Mouse (Mus musculus) Patski (cell line): ENCODE measurements around the gene Ust. TPM values are rescaled to one million over a fixed set of nuclear protein-coding genes. Genes with fewer than 3 reads are reported as not detected.

Experiments
- ATAC-seq: fragments of 100-300 bp; one replicate; pipeline ENCODE4 v1.8.0; 2021
- CTCF ChIA-PET: fragments of 350-600 bp; sonication (Branson Sonifier 250); formaldehyde crosslinking; loops from one replicate; lab custom pipeline; 2022; ENCODE audit warnings: inconsistent platforms; lab: Charles Lee
- POLR2A ChIA-PET: fragments of 350-600 bp; sonication (Branson Sonifier 250); formaldehyde crosslinking; loops from one replicate; lab custom pipeline; 2022; ENCODE audit warnings: antibody characterized with exemption, inconsistent platforms; lab: Charles Lee
- DNase-seq: peaks from one replicate; pipeline ENCODE4 v3.0.0-alpha.2; 2011; ENCODE audit warnings: low read depth, low spot score
- H3K27me3 ChIP-seq: fragments of 371-371 bp; one replicate; pipeline ENCODE4 v1.5.1; 2021
- CTCF ChIP-seq: fragments of 100-300 bp; IDR thresholded peaks from one replicate; pipeline ENCODE4 v1.5.1; 2021
- in situ Hi-C: fragments of 300-500 bp; cut with MboI; formaldehyde crosslinking; loops from 3 replicates; pipeline ENCODE4 v1.11.1; 2018; ENCODE audit warnings: low pct_unique_long_range_greater_than_20kb, mixed read lengths
- polyA plus RNA-seq: library from polyadenylated mRNA; unstranded; gene quantifications from one replicate; pipeline ENCODE4 v1.2.3, GENCODE M21; 2021

Gene Ust
- polyA plus RNA-seq, 1 experiment from 2014 or later: 4.7 TPM

- ATAC-seq: no peak
- POLR2A ChIA-PET: no interaction called here
- TF ChIP-seq CTCF: no peak
- in situ Hi-C loops: no loop called here
- H3K27me3 ChIP-seq: no peaks in the 10 kb centered on the region
- CTCF ChIA-PET: no interaction called here
- no peak for DNase-seq
Observed at GRCm38 (mm10) chr10:8213266-8213905, 305.2 kb downstream of the Ust start.

GRCm38 (mm10) chr10:8212611-8213226 is 305.9 kb downstream of the Ust start:
- CTCF ChIA-PET: no interaction called here
- DNase-seq (no peak), ATAC-seq (no peak)
- no peak for TF ChIP-seq CTCF
- no peaks in the 10 kb centered on the region for H3K27me3 ChIP-seq
- in situ Hi-C loops: no loop called here
- POLR2A ChIA-PET: no interaction called here

GRCm38 (mm10) chr10:8211694-8212093 is 306.9 kb downstream of the Ust start:
- H3K27me3 ChIP-seq: no peaks in the 10 kb centered on the region
- in situ Hi-C loops: no loop called here
- ATAC-seq: no peak
- POLR2A ChIA-PET: no interaction called here
- TF ChIP-seq CTCF: no peak
- CTCF ChIA-PET: no interaction called here
- no peak for DNase-seq

- DNase-seq (no peak), ATAC-seq (no peak)
- no peak for TF ChIP-seq CTCF
- in situ Hi-C loops: no loop called here
- CTCF ChIA-PET: interaction anchor here (0.9 to 1.3 kb wide), 2 partner anchors 335 to 473 kb away, joined by 3 read pairs; no protein-coding TSS in a partner anchor
- POLR2A ChIA-PET: no interaction called here
- no peaks in the 10 kb centered on the region for H3K27me3 ChIP-seq
Observed at GRCm38 (mm10) chr10:8210366-8210765, 308.3 kb downstream of the Ust start.

- no peak for ATAC-seq
- TF ChIP-seq CTCF: no peak
- in situ Hi-C loops: no loop called here
Observed at GRCm38 (mm10) chr10:8207358-8207757, 311.3 kb downstream of the Ust start.

GRCm38 (mm10) chr10:8203681-8204080 is 314.9 kb downstream of the Ust start:
- DNase-seq (no peak), ATAC-seq (no peak)
- ChIA-PET CTCF (interaction anchor here (0.6 to 1.0 kb wide), 3 partner anchors 26 to 298 kb away, joined by 3 to 4 read pairs (median 3); no protein-coding TSS in a partner anchor), POLR2A (no interaction called here)
- in situ Hi-C loops: no loop called here
- H3K27me3 ChIP-seq: no peaks in the 10 kb centered on the region
- TF ChIP-seq CTCF: no peak

More at GRCm38 (mm10) chr10:8207358-8207757, 311.3 kb downstream of the Ust start:
- H3K27me3 ChIP-seq: no peaks in the 10 kb centered on the region
- no peak for DNase-seq
- ChIA-PET CTCF (no interaction called here), POLR2A (no interaction called here)

- POLR2A ChIA-PET: no interaction called here
- no peaks in the 10 kb centered on the region for H3K27me3 ChIP-seq
- DNase-seq: no peak
- TF ChIP-seq CTCF: no peak
- no peak for ATAC-seq
- CTCF ChIA-PET: interaction anchor here (3.0 kb wide), 1 partner anchor 316 kb away, joined by 11 read pairs; no protein-coding TSS in a partner anchor
- in situ Hi-C loops: loop anchor here (5.0 kb wide), 1 partner anchor 318 kb away; no protein-coding TSS in a partner anchor
Observed at GRCm38 (mm10) chr10:8199816-8200215, 318.8 kb downstream of the Ust start.

GRCm38 (mm10) chr10:8199026-8199756 is 319.4 kb downstream of the Ust start:
- ATAC-seq: no peak
- no peak for DNase-seq

GRCm38 (mm10) chr10:8197661-8198060 is 321.0 kb downstream of the Ust start:
- no peak for TF ChIP-seq CTCF
- CTCF ChIA-PET: interaction anchor here (2.4 to 2.8 kb wide), 2 partner anchors 43 to 315 kb away, joined by 13 to 20 read pairs; no protein-coding TSS in a partner anchor
- no peak for ATAC-seq
- in situ Hi-C loops: loop anchor here (5.0 kb wide), 1 partner anchor 315 kb away; no protein-coding TSS in a partner anchor
- no peak for DNase-seq
- POLR2A ChIA-PET: no interaction called here
- H3K27me3 ChIP-seq: no peaks in the 10 kb centered on the region

More at GRCm38 (mm10) chr10:8199026-8199756, 319.4 kb downstream of the Ust start:
- H3K27me3 ChIP-seq: no peaks in the 10 kb centered on the region
- in situ Hi-C loops: loop anchor here (5.0 kb wide), 1 partner anchor 317 kb away; no protein-coding TSS in a partner anchor
- no peak for TF ChIP-seq CTCF
- CTCF ChIA-PET: interaction anchor here (3.0 kb wide), 1 partner anchor 316 kb away, joined by 11 read pairs; no protein-coding TSS in a partner anchor
- POLR2A ChIA-PET: no interaction called here

- peak; percentile 88 for TF ChIP-seq CTCF
- H3K27me3 ChIP-seq: no peaks in the 10 kb centered on the region
- POLR2A ChIA-PET: no interaction called here
- no peak for DNase-seq
- CTCF ChIA-PET: interaction anchor here (0.6 to 2.8 kb wide), 23 partner anchors 8 to 388 kb away, joined by 3 to 20 read pairs (median 3); no protein-coding TSS in a partner anchor
- in situ Hi-C loops: loop anchor here (5.0 kb wide), 1 partner anchor 314 kb away; no protein-coding TSS in a partner anchor
- peak; percentile 87 for ATAC-seq
Observed at GRCm38 (mm10) chr10:8196300-8196699, 322.3 kb downstream of the Ust start.
